Mouse (Mus musculus) telencephalon, adult 2 months (tissue): ENCODE data around the gene Olfr1160.
"Not testable (repeated sequence)": the region's sequence is repeated elsewhere in the genome, so short reads cannot be mapped to it uniquely, and the experiment has no call there.

Source experiments
- DNase-seq: peaks from one replicate; pipeline ENCODE4 v3.0.0-alpha.2; 2011; ENCODE audit warnings: low read depth, low spot score

The Olfr1160 gene

DNA sequence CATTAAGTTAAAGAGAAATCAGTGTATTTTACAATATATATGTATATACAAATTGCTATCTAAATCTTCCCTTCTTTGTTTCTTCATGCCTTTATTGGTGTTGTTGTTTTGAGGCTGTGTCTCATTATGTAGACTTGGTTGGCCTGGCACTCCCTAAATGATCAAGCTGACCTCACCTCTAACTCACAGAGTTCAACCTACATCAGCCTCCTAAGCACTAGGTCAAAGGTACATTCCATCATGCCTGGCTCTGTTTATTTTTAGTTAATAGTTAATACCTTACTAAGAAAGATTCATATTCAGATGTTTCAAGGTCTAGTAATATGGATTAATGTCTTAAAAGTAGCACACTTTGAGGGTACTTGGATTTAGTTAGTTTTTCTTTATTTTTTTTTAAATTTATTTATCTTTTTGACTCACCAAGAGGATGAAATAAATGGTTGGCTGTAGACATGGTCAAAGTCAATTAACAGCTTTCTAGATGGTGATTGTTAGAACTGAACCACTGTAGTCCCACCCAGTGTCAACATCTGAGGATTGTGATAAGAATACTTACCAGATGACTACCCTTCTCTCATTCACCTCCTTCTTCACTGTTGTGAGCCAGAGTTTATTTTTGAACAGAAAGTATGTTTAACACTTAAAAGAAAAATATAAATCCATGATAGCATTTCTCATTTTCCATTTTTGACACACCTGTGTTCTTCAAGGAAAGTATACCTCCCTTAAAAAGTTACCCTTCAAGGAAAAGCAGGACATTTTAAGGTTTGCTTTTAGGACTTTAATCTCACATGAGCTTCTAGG, at the start of gene Olfr1160:
Olfr1160 (minus strand) TSS at position 754 of the 804 bp plus-strand sequence.
- no peak for DNase-seq

DNA sequence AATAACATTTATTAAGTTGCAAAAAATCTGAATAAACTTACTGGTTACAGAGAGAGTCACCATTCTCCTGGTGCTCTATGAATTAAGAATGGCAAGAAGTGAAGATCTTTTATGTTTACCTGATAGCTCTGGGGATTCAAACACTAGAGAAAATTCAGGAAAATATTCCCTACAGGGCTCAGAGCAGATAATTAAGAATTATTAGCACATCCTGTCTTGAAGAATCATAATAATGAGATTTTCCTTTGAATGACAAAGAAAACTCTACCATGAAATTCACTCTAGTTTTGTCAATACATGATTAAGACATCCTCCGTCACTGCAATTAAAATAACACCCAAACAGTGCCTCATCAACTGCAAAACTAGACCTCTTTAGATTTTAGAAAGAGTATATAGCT, 43.0 kb upstream of the Olfr1160 start, which contains the start of gene Olfr1162:
Olfr1162 (minus strand) TSS at position 101 of the 400 bp plus-strand sequence.
- DNase-seq = no peak

DNA sequence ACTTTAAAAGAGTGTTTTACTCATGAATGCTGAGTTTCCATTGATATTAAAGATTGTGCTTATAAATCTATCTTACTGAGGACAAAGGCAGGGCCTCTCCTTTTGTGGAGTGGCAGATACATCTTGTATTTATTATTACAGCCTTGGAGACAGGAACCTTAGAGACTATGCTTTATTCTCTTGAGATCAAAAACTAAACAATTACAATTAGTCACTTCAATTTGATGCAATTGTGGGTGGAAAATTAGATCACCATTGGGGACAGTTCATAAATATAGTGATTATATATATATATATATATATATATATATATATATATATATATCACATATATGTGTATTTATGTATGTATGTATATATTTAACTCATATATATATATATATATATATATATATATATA, 29.5 kb upstream of the Olfr1160 start, which contains the start of gene Olfr73:
Olfr73 (minus strand) TSS at position 101 of the 400 bp plus-strand sequence.
- DNase-seq = no peak

DNA sequence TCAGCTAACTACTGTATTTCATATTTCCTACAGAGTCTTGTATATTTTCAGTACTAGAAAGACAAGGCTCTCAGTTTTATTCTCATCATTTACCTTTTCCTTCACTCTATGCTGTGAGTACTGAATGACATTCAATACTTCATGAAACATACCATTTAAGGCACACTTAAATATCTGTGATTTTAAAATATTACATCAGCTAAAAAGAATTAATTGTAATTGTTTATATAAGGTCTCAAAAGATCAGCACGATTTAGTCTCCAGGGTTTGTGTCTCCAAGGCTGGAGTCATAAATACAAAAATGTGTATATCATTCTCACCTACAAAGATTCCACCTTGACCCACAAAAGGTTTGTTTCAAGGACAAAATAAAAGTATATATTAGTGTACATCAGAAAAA, 14.4 kb upstream of the Olfr1160 start, which contains the start of gene Olfr1161:
Olfr1161 (plus strand) TSS at position 301 of the 400 bp plus-strand sequence.
- not testable (repeated sequence) for DNase-seq

DNA sequence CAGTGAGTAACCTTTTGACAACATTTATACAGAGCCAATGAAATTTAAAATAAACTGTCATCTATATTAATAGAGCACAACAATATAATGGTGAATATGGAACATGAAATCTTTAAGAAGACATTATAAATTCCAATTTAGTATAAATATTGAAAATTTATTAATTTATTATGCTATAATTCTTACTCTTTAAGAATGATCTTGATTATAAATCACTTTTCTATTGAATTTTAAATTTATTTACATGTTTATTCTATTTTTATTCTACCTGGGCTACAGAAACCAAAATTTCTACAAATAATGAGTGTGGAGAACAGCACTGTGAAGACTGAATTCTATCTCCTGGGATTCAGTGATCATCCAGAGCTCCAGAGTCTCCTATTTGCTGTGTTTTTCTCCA, 18.3 kb downstream of the Olfr1160 start, which contains the start of gene Olfr1158:
Olfr1158 (plus strand) TSS at position 301 of the 400 bp plus-strand sequence.
- DNase-seq = no peak

DNA sequence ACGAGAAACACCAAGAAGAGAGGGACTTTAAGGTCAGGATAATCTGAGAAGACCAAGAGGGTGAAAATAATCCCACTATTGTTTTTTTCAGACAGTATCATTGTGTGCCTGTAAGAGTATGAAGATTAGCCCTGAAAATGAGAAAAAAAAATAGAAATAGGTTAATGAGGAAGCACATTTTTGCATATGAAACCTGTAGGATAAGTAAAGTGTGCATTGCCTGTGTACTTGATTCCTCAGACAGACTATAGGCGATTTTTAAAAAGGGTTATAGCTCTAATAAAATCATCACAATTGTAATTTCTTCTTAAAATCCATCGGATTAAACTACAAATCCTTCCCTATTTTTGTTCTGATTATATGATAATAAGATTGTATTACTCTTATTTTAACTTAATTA, 33.5 kb downstream of the Olfr1160 start, which contains the start of gene Olfr74:
Olfr74 (minus strand) TSS at position 101 of the 400 bp plus-strand sequence.
- no peak for DNase-seq

DNA sequence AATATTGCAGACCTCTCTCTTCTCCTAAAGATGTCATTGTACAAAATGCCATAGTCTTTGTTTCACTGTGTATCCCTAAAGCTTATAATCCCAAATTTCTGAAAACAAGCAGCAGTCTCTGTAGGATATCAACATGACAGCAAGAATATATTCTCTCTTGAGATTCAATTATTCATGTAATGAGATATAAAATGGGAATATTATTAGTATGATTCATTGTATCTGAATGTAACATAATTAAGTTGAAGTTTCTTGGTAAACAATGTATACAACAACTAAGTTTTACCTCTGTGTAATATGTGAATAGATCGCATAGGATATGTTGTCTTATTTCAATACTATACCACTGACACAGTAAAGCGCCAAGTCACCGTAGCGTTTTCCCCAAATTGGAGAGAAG, 39.9 kb downstream of the Olfr1160 start, which contains the start of gene Olfr1157:
Olfr1157 (minus strand) TSS at position 101 of the 400 bp plus-strand sequence.
- no peak for DNase-seq

DNA sequence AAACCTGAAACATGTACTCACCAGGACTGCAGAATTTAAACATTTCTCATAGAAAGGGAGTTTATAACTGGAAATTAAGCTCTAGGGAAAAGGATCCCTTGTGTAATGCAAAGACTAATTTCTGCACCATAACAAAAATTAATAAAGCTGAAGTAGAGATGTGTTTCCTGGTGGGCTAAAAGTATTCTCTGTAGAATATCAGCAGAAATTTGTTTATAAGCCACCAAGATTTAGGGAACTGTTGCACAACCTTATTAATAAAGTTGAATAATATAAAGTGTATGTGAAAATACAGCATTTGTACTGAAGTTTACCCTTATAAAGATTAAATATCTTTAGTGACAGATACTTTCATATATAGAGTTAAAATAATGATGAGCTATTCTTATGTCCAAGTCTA, 55.1 kb downstream of the Olfr1160 start, which contains the start of gene Olfr1156:
Olfr1156 (minus strand) TSS at position 101 of the 400 bp plus-strand sequence.
- no peak for DNase-seq
